Mouse (Mus musculus) lung, postnatal 0 days (tissue): ENCODE results near the gene Olfr749. TPM values are rescaled to one million over a fixed set of nuclear protein-coding genes. Genes with fewer than 3 reads are reported as not detected.

ENCODE experiments used
- ATAC-seq: fragments of 200-750 bp; cut with Nextera tagmentation; 2 replicates; pipeline ENCODE4 v1.8.0; 2017; ENCODE audit warnings: moderate library complexity
- DNase-seq: peaks from one replicate; pipeline ENCODE4 v3.0.0-alpha.2; 2016; ENCODE audit warnings: low spot score
- H3K27ac ChIP-seq: fragments of 300-500 bp; sonication (generic); 2 replicates; pipeline ENCODE4 v1.5.1; 2014; ENCODE audit warnings: antibody characterized with exemption, mild to moderate bottlenecking, low read length, mixed read lengths
- H3K27me3 ChIP-seq: fragments of 300-500 bp; sonication (generic); replicated peaks from 2 replicates; pipeline ENCODE4 v1.6.1; 2014; ENCODE audit warnings: low read length, mixed read lengths; ENCODE audit not compliant: insufficient read depth
- H3K36me3 ChIP-seq: fragments of 300-500 bp; sonication (generic); 2 replicates; pipeline ENCODE4 v1.6.1; 2014; ENCODE audit warnings: low read length, mixed read lengths; ENCODE audit not compliant: insufficient read depth
- H3K4me1 ChIP-seq: fragments of 300-500 bp; sonication (generic); 2 replicates; pipeline ENCODE4 v1.6.1; 2014; ENCODE audit warnings: antibody characterized with exemption, low read depth, low read length, mixed read lengths; ENCODE audit not compliant: insufficient read depth
- H3K4me2 ChIP-seq: fragments of 300-500 bp; sonication (generic); replicated peaks from 2 replicates; pipeline ENCODE4 v1.6.1; 2014; ENCODE audit warnings: low read depth, mild to moderate bottlenecking, low read length, moderate library complexity, mixed read lengths
- H3K4me3 ChIP-seq: fragments of 300-500 bp; sonication (generic); 2 replicates; pipeline ENCODE4 v1.5.1; 2014; ENCODE audit warnings: low read depth, low read length
- H3K9ac ChIP-seq: fragments of 300-500 bp; sonication (generic); replicated peaks from 2 replicates; pipeline ENCODE4 v1.6.1; 2014; ENCODE audit warnings: low read depth, mild to moderate bottlenecking
- H3K9me3 ChIP-seq: fragments of 300-500 bp; sonication (generic); 2 replicates; pipeline ENCODE4 v1.6.1; 2016; ENCODE audit warnings: low read length, mixed read lengths
- CTCF ChIP-seq: IDR thresholded peaks from 2 replicates; pipeline ENCODE4 v1.5.1; 2016; ENCODE audit warnings: antibody characterized with exemption, mild to moderate bottlenecking
- EP300 ChIP-seq: IDR thresholded peaks from 2 replicates; pipeline ENCODE4 v1.6.1; 2016; ENCODE audit warnings: antibody characterized with exemption, mild to moderate bottlenecking, control low read depth
- WGBS: fragments of 180-500 bp; shearing (Covaris S2); extraction: QIAGEN DNeasy Blood & Tissue Kit; methylation state at CpG from one replicate; pipeline ENCODE4 v1.1.7; 2014; 5-methylcytosine and 5-hydroxymethylcytosine counted together
- polyA plus RNA-seq: library from polyadenylated mRNA; unstranded; fragments of >200 nt; fragmentation: Nextera tagmentation; extraction: Ambion mirVana; gene quantifications from 2 replicates; pipeline ENCODE4 v1.2.1, GENCODE M21; 2015

The Olfr749 gene
- polyA plus RNA-seq, 1 experiment from 2014 or later = not detected

GRCm38 (mm10) chr14:50693106-50693505, 51.8 kb downstream of the Olfr749 start, which contains the start of gene Olfr747:
Gene Olfr747, minus strand, starts transcription at chr14:50693206.
- no peaks in the 10 kb centered on the region for H3K27me3 ChIP-seq
- no peak for TF ChIP-seq CTCF
- no peak for TF ChIP-seq EP300

More at GRCm38 (mm10) chr14:50693106-50693505, 51.8 kb downstream of the Olfr749 start, which contains the start of gene Olfr747:
- no peaks in the 10 kb centered on the region for H3K4me1 ChIP-seq
- H3K4me3 ChIP-seq = no peak within 1 kb of the TSS
- DNase-seq (no peak), ATAC-seq (no peak)
- 87% methylated on average over 3 of the region's 3 CpGs for WGBS
- H3K27ac ChIP-seq = no peak within 1 kb of the TSS
- H3K36me3 ChIP-seq = no peaks in the 10 kb centered on the region
- no peaks in the 10 kb centered on the region for H3K9me3 ChIP-seq
- no peak within 1 kb of the TSS for H3K4me2 ChIP-seq
- H3K9ac ChIP-seq = no peak within 1 kb of the TSS

Other genes with a start within 250 kb of the Olfr749 start
- gene Olfr742, start 241.5 kb downstream of the Olfr749 start, polyA plus RNA-seq = not detected in 2 replicates
- not detected in 2 replicates for gene Olfr743, start 223.3 kb downstream of the Olfr749 start, polyA plus RNA-seq
- gene Olfr744, start 130.2 kb downstream of the Olfr749 start, polyA plus RNA-seq = not detected in 2 replicates
- not detected in 2 replicates for gene Olfr745, start 105.7 kb downstream of the Olfr749 start, polyA plus RNA-seq
- not detected in 2 replicates for gene Olfr746, start 98.0 kb downstream of the Olfr749 start, polyA plus RNA-seq
- gene Olfr747, start 51.9 kb downstream of the Olfr749 start, polyA plus RNA-seq = not detected in 2 replicates
- gene Olfr748, start 37.7 kb downstream of the Olfr749 start, polyA plus RNA-seq = not detected in 2 replicates
- gene Ttc5, start 40.4 kb upstream of the Olfr749 start, polyA plus RNA-seq = 45.6 and 47.0 TPM in 2 replicates
- gene Ccnb1ip1, start 62.6 kb upstream of the Olfr749 start, polyA plus RNA-seq = not detected in 2 replicates
- gene Parp2, start 62.7 kb upstream of the Olfr749 start, polyA plus RNA-seq = 27.6 and 33.7 TPM in 2 replicates
- gene Tep1, start 125.5 kb upstream of the Olfr749 start, polyA plus RNA-seq = 11.1 and 13.0 TPM in 2 replicates
- 0.52 and 0.63 TPM in 2 replicates for gene Klhl33, start 152.4 kb upstream of the Olfr749 start, polyA plus RNA-seq
- gene Osgep, start 179.8 kb upstream of the Olfr749 start, polyA plus RNA-seq = 96.7 and 102 TPM in 2 replicates
- gene Apex1, start 179.9 kb upstream of the Olfr749 start, polyA plus RNA-seq = 52.4 and 61.2 TPM in 2 replicates
- 52.0 and 52.3 TPM in 2 replicates for gene Pip4p1, start 185.8 kb upstream of the Olfr749 start, polyA plus RNA-seq
- 74.6 and 76.8 TPM in 2 replicates for gene Pnp, start 186.0 kb upstream of the Olfr749 start, polyA plus RNA-seq
- not detected in 2 replicates for gene Gm49342, start 199.4 kb upstream of the Olfr749 start, polyA plus RNA-seq
- gene Pnp2, start 210.9 kb upstream of the Olfr749 start, polyA plus RNA-seq = 0.80 and 1.2 TPM in 2 replicates